Mouse (Mus musculus) forebrain, embryonic 11.5 days (tissue): ENCODE measurements around the gene Dio2. TPM values are rescaled to one million over a fixed set of nuclear protein-coding genes. Genes with fewer than 3 reads are reported as not detected.

Experiments
- ATAC-seq: fragments of 200-750 bp; cut with Nextera tagmentation; replicated peaks from 2 replicates; pipeline ENCODE4 v1.8.0; 2017; ENCODE audit warnings: moderate TSS enrichment; ENCODE audit not compliant: low FRiP score
- DNase-seq: peaks from one replicate; pipeline ENCODE4 v3.0.0-alpha.2; 2017; ENCODE audit warnings: low spot score
- H3K27ac ChIP-seq: fragments of 300-500 bp; sonication (generic); 2 replicates; pipeline ENCODE4 v1.5.1; 2014; ENCODE audit warnings: low read depth, low read length
- H3K27me3 ChIP-seq: fragments of 300-500 bp; sonication (generic); 2 replicates; pipeline ENCODE4 v1.6.1; 2014; ENCODE audit warnings: mild to moderate bottlenecking, low read length, mixed read lengths; ENCODE audit not compliant: control insufficient read depth, insufficient read depth
- H3K36me3 ChIP-seq: fragments of 300-500 bp; sonication (generic); 2 replicates; pipeline ENCODE4 v1.6.1; 2014; ENCODE audit warnings: mild to moderate bottlenecking, low read length, moderate library complexity, mixed read lengths; ENCODE audit not compliant: control insufficient read depth, insufficient read depth
- H3K4me1 ChIP-seq: fragments of 300-500 bp; sonication (generic); replicated peaks from 2 replicates; pipeline ENCODE4 v1.6.1; 2014; ENCODE audit warnings: low read length, mixed read lengths; ENCODE audit not compliant: control insufficient read depth, insufficient read depth
- H3K4me2 ChIP-seq: fragments of 300-500 bp; sonication (generic); 2 replicates; pipeline ENCODE4 v1.6.1; 2014; ENCODE audit warnings: low read depth, mild to moderate bottlenecking, low read length, moderate library complexity, mixed read lengths; ENCODE audit not compliant: severe bottlenecking
- H3K4me3 ChIP-seq: fragments of 300-500 bp; sonication (generic); 2 replicates; pipeline ENCODE4 v1.5.1; 2014; ENCODE audit warnings: low read depth, low read length
- H3K9ac ChIP-seq: fragments of 300-500 bp; sonication (generic); 2 replicates; pipeline ENCODE4 v1.6.1; 2014; ENCODE audit warnings: low read length
- H3K9me3 ChIP-seq: fragments of 300-500 bp; sonication (generic); 2 replicates; pipeline ENCODE4 v1.6.1; 2016; ENCODE audit warnings: low read length, mixed read lengths; ENCODE audit not compliant: control insufficient read depth
- WGBS: fragments of 180-500 bp; shearing (Covaris S2); extraction: QIAGEN DNeasy Blood & Tissue Kit; methylation state at CpG from one replicate; pipeline ENCODE4 v1.1.7; 2014; 5-methylcytosine and 5-hydroxymethylcytosine counted together
- polyA plus RNA-seq: library from polyadenylated mRNA; unstranded; fragments of >200 nt; fragmentation: Nextera tagmentation; extraction: Ambion mirVana; gene quantifications from 2 replicates; pipeline ENCODE4 v1.2.1, GENCODE M21; 2014

Gene Dio2
- polyA plus RNA-seq, 1 experiment from 2014 or later, result 0.13 TPM

DNA sequence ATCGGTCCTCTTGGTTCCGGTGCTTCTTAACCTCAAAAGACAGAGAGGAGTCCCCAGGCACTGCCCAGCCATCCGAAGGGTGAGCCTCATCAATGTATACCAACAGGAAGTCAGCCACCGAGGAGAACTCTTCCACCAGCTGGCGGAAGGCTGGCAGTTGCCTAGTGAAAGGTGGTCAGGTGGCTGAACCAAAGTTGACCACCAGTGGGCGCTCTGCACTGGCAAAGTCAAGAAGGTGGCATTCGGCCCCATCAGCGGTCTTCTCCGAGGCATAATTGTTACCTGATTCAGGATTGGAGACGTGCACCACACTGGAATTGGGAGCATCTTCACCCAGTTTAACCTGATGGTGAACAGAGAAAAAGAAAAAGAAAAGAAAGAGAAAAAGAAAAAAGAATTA is 8.6 kb downstream of the Dio2 start:
- H3K9ac ChIP-seq, result no peak overlapping the region
- H3K27me3 ChIP-seq, result no peaks in the 10 kb centered on the region
- H3K4me3 ChIP-seq, result no peak overlapping the region
- H3K27ac ChIP-seq, result no peak overlapping the region
- ATAC-seq (no peak; the same call in 1 of the 2 replicates), DNase-seq (peak; percentile 77)
- H3K9me3 ChIP-seq, result no peaks in the 10 kb centered on the region
- no peaks in the 10 kb centered on the region for H3K4me1 ChIP-seq
- WGBS, result 52% methylated on average over 10 of the region's 10 CpGs
- H3K36me3 ChIP-seq, result no peaks in the 10 kb centered on the region
- no peak overlapping the region for H3K4me2 ChIP-seq

DNA sequence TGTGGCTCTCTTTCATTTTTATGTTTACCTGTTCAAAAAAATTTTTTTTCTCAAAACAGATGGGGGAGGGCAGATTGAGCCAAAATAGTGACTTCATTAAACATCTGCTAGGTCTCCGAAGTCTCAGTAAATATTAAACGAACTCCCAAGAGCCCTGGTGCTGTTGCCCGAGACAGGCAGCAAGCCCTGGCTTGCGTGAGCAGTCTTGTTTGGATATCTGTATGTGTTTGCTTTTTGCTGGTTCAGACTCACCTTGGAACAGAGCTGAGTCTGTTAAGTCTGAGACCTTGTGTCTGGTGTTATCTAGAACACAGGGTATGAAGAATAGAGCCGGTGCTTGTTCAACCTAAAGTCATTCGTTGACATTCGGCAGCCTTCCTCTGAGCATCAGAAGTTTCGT is 13.1 kb downstream of the Dio2 start:
- H3K9ac ChIP-seq, result no peak overlapping the region
- no peak overlapping the region for H3K4me2 ChIP-seq
- DNase-seq (no peak), ATAC-seq (no peak)
- H3K36me3 ChIP-seq, result no peaks in the 10 kb centered on the region
- WGBS, result 84% methylated on average over 8 of the region's 8 CpGs
- no peaks in the 10 kb centered on the region for H3K27me3 ChIP-seq
- no peaks in the 10 kb centered on the region for H3K9me3 ChIP-seq
- no peak overlapping the region for H3K4me3 ChIP-seq
- no peaks in the 10 kb centered on the region for H3K4me1 ChIP-seq
- no peak overlapping the region for H3K27ac ChIP-seq

DNA sequence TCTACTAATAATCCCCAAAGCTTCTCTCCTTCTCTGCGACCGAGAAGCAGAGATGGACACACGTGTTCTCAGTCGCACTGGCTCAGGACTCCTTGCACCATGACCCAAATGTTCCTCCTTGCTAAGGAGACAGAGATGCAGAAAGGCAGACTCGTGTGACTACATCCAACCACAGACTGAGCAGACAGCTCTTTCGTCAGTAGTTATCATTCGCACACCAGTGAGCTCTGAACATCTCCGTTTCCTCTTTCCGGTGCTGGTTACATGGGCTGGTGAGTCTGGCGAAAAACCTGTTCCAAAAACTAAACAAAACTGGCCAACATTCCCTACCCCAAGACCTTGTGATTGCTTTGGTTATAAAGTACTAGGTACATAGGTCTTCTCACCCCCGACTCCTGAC is 13.6 kb downstream of the Dio2 start:
- Histone ChIP-seq H3K4me3 (no peak overlapping the region), H3K9me3 (no peaks in the 10 kb centered on the region), H3K27me3 (no peaks in the 10 kb centered on the region), H3K4me2 (no peak overlapping the region), H3K36me3 (no peaks in the 10 kb centered on the region), H3K9ac (no peak overlapping the region), H3K27ac (no peak overlapping the region), H3K4me1 (no peaks in the 10 kb centered on the region)
- ATAC-seq (no peak), DNase-seq (no peak)
- 90% methylated on average over 11 of the region's 11 CpGs for WGBS

DNA sequence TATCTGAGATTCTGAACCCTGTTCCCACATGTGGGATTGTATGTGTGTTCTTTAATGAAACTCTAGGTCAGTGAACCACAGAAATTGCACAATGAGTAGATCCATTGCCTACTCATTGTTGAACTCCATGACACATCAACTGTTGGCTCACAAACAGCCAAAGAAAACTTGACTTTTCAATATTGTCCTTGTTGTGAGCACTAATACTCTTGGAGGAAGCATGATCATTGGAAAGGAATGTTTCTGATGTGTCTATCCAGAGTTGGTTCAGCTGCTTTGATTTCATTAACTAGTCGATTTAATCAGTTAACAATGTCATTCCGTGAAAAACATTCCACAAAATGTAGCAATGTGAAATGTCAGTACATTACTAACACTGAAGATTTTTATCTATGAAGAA is 44.1 kb downstream of the Dio2 start:
- H3K9me3 ChIP-seq, result no peaks in the 10 kb centered on the region
- H3K9ac ChIP-seq, result no peak overlapping the region
- 86% methylated on average over 2 of the region's 2 CpGs for WGBS
- no peaks in the 10 kb centered on the region for H3K27me3 ChIP-seq
- no peaks in the 10 kb centered on the region for H3K36me3 ChIP-seq
- ATAC-seq (no peak), DNase-seq (no peak)
- H3K4me1 ChIP-seq, result no peaks in the 10 kb centered on the region
- no peak overlapping the region for H3K4me2 ChIP-seq
- H3K27ac ChIP-seq, result no peak overlapping the region
- H3K4me3 ChIP-seq, result no peak overlapping the region
